Mouse (Mus musculus): Measurements from ENCODE around the gene Eea1. TPM values are rescaled to one million over a fixed set of nuclear protein-coding genes. Genes with fewer than 3 reads are reported as not detected.

Eea1 gene
- polyA plus RNA-seq, 1 experiment from 2014 or later = 11.6 TPM

Other genes starting within 250 kb of the Eea1 start
- not detected in 2 replicates for gene Gm33543, start 97.7 kb upstream of the Eea1 start, polyA plus RNA-seq (2016; fragmentation: Nextera tagmentation; extraction: Ambion mirVana)
- not detected in 2 replicates for gene Gm5426, start 196.0 kb downstream of the Eea1 start, polyA plus RNA-seq (2016; fragmentation: Nextera tagmentation; extraction: Ambion mirVana)

Data from limb, embryonic 12.5 days (tissue).